Mouse (Mus musculus): ENCODE data around the gene Tbcc. TPM values are rescaled to one million over a fixed set of nuclear protein-coding genes. Genes with fewer than 3 reads are reported as not detected.
A peak's percentile ranks its signal among the peaks of the same experiment; 100 is the strongest.
"Not testable (repeated sequence)": the region's sequence is repeated elsewhere in the genome, so short reads cannot be mapped to it uniquely, and the experiment has no call there.

The Tbcc gene
- total RNA-seq (2021), result 10 to 100 TPM; 23.4 to 28.5 TPM

DNA sequence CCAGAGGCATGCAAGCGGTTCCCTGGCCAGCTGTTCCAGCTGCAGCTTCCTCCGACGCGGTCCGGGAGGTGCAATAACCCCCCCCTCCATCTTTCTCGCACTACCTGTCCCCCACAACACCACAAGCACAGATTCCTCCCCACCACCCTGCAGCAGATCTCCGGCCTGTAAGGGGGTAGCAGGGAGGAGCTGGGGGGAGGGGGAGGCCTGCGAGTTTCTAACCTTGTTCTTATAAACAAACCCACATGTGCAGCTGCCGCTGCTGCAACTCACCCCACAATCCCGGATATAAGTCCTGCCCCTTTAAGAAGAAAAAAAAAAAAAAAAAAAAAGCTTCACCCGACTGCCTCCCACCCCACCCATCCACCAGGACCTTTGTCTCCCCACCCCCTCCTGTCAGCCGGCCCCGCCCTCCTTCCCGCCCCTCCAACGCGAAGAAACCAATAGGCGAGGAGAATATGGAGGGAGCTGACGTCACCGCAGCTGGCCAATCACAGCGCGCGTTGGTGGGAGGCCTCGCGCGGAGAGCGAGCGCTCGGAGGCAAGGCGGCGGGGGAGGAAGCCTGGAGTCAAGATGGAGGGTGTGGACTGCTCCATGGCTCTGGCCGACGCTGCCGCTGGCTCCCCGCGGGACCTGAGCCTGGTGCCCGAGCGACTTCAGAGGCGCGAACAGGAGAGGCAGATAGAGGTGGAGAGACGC lies at the start of gene Tbcc:
Gene Tbcc (plus strand): TSS at position 569 of the 700 bp plus-strand sequence.
- peak; percentile 98 for DNase-seq
- intact Hi-C loops (cut with DNase I), result no loop called here

- DNase-seq, result no peak
- intact Hi-C loops (cut with DNase I), result no loop called here
Measured at GRCm38 (mm10) chr17:46843022-46843421, 47.5 kb upstream of the Tbcc start.

GRCm38 (mm10) chr17:46843716-46844115 lies 46.8 kb upstream of the Tbcc start:
- intact Hi-C loops (cut with DNase I), result no loop called here
- no peak for DNase-seq

DNA sequence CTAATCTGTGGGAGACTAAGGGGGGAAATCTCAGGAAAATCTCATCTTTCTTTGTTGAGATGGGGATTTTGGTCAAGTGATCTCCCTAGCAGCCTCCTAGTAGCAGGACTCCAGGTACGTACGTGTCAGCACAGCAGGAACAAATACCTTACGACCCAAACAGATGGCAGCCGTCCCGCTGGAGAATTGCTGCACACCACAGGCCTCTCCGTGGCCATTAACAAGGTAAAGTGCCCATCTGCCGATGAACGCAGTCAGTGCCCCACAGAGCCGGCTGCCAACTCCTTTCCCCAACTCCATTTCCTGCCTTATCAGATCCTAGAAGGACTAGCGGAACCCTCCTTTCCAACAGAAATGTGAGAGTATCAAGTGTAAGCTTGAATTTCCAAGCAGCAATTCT lies 45.7 kb upstream of the Tbcc start:
- DNase-seq, result peak; percentile 27
- intact Hi-C loops (cut with DNase I), result no loop called here

GRCm38 (mm10) chr17:46845262-46845661 lies 45.2 kb upstream of the Tbcc start:
- no peak for DNase-seq
- intact Hi-C loops (cut with DNase I), result no loop called here

- DNase-seq; intact Hi-C loops (cut with DNase I): not testable (repeated sequence)
Measured at GRCm38 (mm10) chr17:46846573-46846972, 43.9 kb upstream of the Tbcc start.

- DNase-seq, result no peak
- intact Hi-C loops (cut with DNase I), result no loop called here
Measured at GRCm38 (mm10) chr17:46847206-46847605, 43.3 kb upstream of the Tbcc start.

- peak; percentile 15 for DNase-seq
- intact Hi-C loops (cut with DNase I), result no loop called here
Measured at GRCm38 (mm10) chr17:46852725-46853124, 37.8 kb upstream of the Tbcc start.

- DNase-seq, result peak; percentile 83
- intact Hi-C loops (cut with DNase I), result no loop called here
Measured at GRCm38 (mm10) chr17:46853281-46853680, 37.2 kb upstream of the Tbcc start.

- intact Hi-C loops (cut with DNase I), result no loop called here
Measured at GRCm38 (mm10) chr17:46854096-46854495, 36.4 kb upstream of the Tbcc start.

DNA sequence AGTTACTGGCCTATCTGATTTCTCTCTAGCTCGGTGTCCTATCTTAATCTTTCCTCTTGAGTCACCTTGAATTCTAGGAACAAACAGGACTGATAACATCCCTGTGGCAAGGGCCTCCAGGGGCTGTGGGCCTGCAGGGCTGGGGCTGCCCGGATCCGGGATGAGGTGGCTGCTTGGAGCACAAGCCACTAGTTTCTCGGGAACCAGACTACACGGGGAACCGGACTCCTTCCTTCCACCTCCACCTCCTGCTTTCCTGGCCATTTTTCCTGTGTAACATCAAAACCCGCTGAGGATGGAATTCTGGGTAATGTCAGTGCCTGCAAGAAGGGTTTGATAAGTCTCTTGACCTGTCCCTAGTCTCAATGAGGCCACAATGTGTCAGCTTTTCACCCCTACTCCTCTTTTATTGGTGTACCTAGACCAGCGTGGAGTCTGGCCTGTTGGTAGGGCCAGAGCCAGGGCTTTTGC lies 35.8 kb upstream of the Tbcc start:
- DNase-seq, result no peak
- intact Hi-C loops (cut with DNase I), result no loop called here

More at GRCm38 (mm10) chr17:46854096-46854495, 36.4 kb upstream of the Tbcc start:
- no peak for DNase-seq

- intact Hi-C loops (cut with DNase I), result no loop called here
- DNase-seq, result no peak
Measured at GRCm38 (mm10) chr17:46855328-46856106, 35.0 kb upstream of the Tbcc start.

GRCm38 (mm10) chr17:46856107-46856388 lies 34.4 kb upstream of the Tbcc start:
- intact Hi-C loops (cut with DNase I), result no loop called here
- DNase-seq, result no peak

- peak; percentile 88 for DNase-seq
- intact Hi-C loops (cut with DNase I), result no loop called here
Measured at GRCm38 (mm10) chr17:46856471-46857360, 33.8 kb upstream of the Tbcc start.

GRCm38 (mm10) chr17:46857361-46857902 lies 33.1 kb upstream of the Tbcc start:
- peak; percentile 89 for DNase-seq
- intact Hi-C loops (cut with DNase I), result no loop called here

DNA sequence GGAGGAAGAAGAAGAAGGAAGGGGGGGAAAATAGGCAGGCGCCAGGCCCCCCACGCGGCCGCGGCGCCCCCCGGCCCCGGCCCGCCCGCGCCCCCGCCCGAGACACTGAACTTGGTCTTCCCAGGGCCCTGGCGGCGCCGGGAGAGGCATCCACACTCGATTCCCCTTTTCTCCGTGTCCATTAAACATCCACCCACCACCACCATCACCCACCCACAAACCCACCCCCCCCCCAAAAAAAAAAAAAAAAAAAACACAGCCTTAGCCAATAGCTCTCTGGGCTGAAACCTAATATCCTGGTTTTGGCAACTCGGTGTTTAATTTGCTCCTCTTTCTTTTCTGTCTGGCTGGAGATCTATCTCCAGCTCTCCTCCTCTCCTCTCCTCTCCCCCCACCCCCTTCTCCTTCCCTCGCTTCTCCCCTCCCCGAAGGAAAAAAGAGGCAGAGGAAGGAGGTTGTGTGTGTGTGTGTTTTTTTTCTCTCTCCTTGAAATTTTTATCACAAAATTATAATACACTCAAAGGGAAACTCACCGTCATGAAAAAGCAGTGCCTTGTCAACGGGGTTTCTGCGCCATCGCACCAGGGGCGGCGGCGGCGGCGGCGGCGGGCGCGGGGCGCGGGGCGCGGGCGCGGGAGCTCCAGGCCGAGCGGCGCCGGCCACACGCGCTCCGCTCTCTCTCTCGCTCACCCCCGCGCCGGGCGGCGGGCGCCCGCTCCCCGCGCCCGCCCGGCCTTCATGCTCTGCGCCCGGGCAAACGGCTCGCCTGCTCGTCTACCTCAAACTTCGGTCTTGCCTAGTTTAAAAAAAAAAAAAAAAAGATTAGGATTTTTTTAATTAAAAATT lies 32.4 kb upstream of the Tbcc start, which contains the start of gene Bicral:
Gene Bicral (minus strand): TSS at position 580 of the 846 bp plus-strand sequence.
- intact Hi-C loops (cut with DNase I), result loop anchor here (2.0 kb wide), 1 partner anchor 31 kb away; no protein-coding TSS in a partner anchor
- DNase-seq, result peak; percentile 73

GRCm38 (mm10) chr17:46858749-46859444 lies 31.6 kb upstream of the Tbcc start:
- intact Hi-C loops (cut with DNase I), result loop anchor here (2.0 kb wide), 1 partner anchor 30 kb away; no protein-coding TSS in a partner anchor
- no peak for DNase-seq

GRCm38 (mm10) chr17:46860120-46860519 lies 30.4 kb upstream of the Tbcc start:
- intact Hi-C loops (cut with DNase I), result no loop called here
- no peak for DNase-seq

DNA sequence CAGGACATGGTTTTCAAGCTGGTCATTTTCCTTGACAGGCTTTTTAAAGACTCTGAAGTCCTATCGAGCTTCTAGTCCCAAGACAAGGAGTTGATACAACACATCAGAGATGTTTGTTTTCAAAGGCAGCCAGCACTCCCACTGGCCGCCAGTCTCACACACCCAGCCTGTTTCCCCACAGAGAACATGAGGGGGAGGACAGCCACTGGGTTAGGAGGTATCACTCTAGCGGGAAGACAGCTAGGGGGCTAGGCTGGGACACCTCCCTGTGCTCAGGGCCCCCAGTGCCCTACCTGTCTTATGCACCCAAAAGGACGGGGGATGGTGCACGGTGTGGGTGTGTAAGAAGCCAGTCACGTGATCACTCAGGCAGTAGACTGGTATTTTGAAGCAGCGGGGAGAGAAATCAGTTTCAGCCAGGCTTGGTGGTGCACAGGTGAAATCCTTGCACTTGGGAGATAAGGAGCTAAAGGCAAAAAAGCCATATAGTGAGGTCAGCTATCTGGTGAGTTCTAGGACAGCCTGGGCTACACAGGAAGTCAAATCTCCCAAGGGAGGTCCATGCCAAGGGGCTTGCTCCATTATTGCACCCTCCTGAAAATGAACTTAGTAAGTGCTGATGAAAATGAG lies 25.8 kb upstream of the Tbcc start:
- DNase-seq, result no peak
- intact Hi-C loops (cut with DNase I), result no loop called here

Measured in left cerebral cortex, postnatal 4 days (tissue).